Mouse (Mus musculus) limb, embryonic 14.5 days (tissue): ENCODE data around the gene Pcbp2. TPM values are rescaled to one million over a fixed set of nuclear protein-coding genes. Genes with fewer than 3 reads are reported as not detected.

Source experiments
- ATAC-seq: fragments of 200-750 bp; cut with Nextera tagmentation; 2 replicates; pipeline ENCODE4 v1.8.0; 2017; ENCODE audit warnings: low read depth, moderate number of reproducible peaks, moderate TSS enrichment; ENCODE audit not compliant: low FRiP score
- DNase-seq: peaks from one replicate; pipeline ENCODE4 v3.0.0-alpha.2; 2015; ENCODE audit warnings: low spot score
- H3K27ac ChIP-seq: fragments of 300-500 bp; sonication (generic); replicated peaks from 2 replicates; pipeline ENCODE4 v1.5.1; 2014; ENCODE audit warnings: low read depth, mild to moderate bottlenecking, low read length, moderate library complexity, mixed read lengths
- H3K27me3 ChIP-seq: fragments of 300-500 bp; sonication (generic); 2 replicates; pipeline ENCODE4 v1.6.1; 2014; ENCODE audit warnings: low read length, mixed read lengths; ENCODE audit not compliant: control insufficient read depth, insufficient read depth
- H3K36me3 ChIP-seq: fragments of 300-500 bp; sonication (generic); 2 replicates; pipeline ENCODE4 v1.6.1; 2014; ENCODE audit warnings: mild to moderate bottlenecking, low read length, moderate library complexity, mixed read lengths; ENCODE audit not compliant: control insufficient read depth, insufficient read depth
- H3K4me1 ChIP-seq: fragments of 300-500 bp; sonication (generic); 2 replicates; pipeline ENCODE4 v1.6.1; 2014; ENCODE audit warnings: antibody characterized with exemption, low read length, mixed read lengths; ENCODE audit not compliant: control insufficient read depth, insufficient read depth
- H3K4me2 ChIP-seq: fragments of 300-500 bp; sonication (generic); replicated peaks from 2 replicates; pipeline ENCODE4 v1.6.1; 2014; ENCODE audit warnings: low read depth, mild to moderate bottlenecking, low read length, moderate library complexity; ENCODE audit not compliant: severe bottlenecking
- H3K4me3 ChIP-seq: fragments of 300-500 bp; sonication (generic); replicated peaks from 2 replicates; pipeline ENCODE4 v1.5.1; 2014; ENCODE audit warnings: low read length
- H3K9ac ChIP-seq: fragments of 300-500 bp; sonication (generic); 2 replicates; pipeline ENCODE4 v1.6.1; 2014; ENCODE audit warnings: mild to moderate bottlenecking, low read depth, low read length, moderate library complexity; ENCODE audit not compliant: severe bottlenecking
- H3K9me3 ChIP-seq: fragments of 300-500 bp; sonication (generic); 2 replicates; pipeline ENCODE4 v1.6.1; 2016; ENCODE audit warnings: low read length; ENCODE audit not compliant: control insufficient read depth
- POLR2A ChIP-seq: fragments of 200-500 bp; IDR thresholded peaks from 2 replicates; pipeline ENCODE4 v1.8.0; 2012; ENCODE audit warnings: inconsistent platforms, mild to moderate bottlenecking, moderate library complexity, borderline replicate concordance; ENCODE audit not compliant: insufficient read depth, insufficient read length; ENCODE audit errors: extremely low read depth
- WGBS: fragments of 180-500 bp; shearing (Covaris S2); extraction: QIAGEN DNeasy Blood & Tissue Kit; methylation state at CpG from one replicate; pipeline ENCODE4 v1.1.7; 2014; 5-methylcytosine and 5-hydroxymethylcytosine counted together
- polyA plus RNA-seq, 2 experiments: library from polyadenylated mRNA; depleted of rRNA in 1 of 2; stranded (reverse) in 1 of 2; unstranded in 1 of 2; fragments of >200 nt; fragmentation: Nextera tagmentation in 1 of 2; extraction: Ambion mirVana in 1 of 2; gene quantifications; 2 replicates each; pipeline versions ENCODE4 v1.2.1 to v1.2.3; 2012 to 2014

Gene Pcbp2
- polyA plus RNA-seq, 2 experiments, result 324 to 814 TPM

DNA sequence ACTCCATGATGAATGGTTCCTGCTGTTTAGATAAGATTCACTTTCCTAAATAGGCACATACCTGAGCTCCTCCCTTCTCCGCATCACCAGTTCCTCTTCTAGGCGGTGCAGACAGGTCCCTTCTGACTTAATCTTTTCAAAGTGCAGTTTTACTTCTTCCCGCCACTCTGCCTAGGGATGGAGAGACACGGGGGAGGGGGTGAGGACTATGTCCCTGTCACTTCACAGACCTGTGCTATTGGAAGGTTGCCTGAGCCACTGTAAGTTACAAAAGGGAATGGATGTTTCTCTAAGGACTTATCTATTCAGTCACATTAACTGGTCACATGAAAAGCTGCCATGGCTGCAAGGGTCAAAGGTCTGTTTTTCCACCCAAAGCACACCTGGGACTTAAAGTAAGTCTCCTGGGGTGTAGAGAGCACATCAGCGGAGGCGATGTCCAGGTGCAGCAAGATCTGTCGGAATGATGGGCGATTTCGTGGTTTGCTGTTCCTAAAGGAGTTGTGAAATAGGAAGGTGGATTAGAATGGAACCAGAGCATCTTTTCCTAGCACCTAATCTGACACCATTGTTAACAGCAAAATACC lies 32.0 kb downstream of the Pcbp2 start:
- no peaks in the 10 kb centered on the region for H3K27me3 ChIP-seq
- no peak overlapping the region for H3K27ac ChIP-seq
- no peak overlapping the region for H3K9ac ChIP-seq
- 83% methylated on average over 9 of the region's 9 CpGs for WGBS
- no peak for DNase-seq
- no peaks in the 10 kb centered on the region for H3K4me1 ChIP-seq
- peaks cover 83% of the 10 kb centered on the region for H3K36me3 ChIP-seq
- no peak overlapping the region for H3K4me3 ChIP-seq
- no peak for TF ChIP-seq POLR2A
- no peak overlapping the region for H3K4me2 ChIP-seq
- no peaks in the 10 kb centered on the region for H3K9me3 ChIP-seq
- ATAC-seq, result no peak

DNA sequence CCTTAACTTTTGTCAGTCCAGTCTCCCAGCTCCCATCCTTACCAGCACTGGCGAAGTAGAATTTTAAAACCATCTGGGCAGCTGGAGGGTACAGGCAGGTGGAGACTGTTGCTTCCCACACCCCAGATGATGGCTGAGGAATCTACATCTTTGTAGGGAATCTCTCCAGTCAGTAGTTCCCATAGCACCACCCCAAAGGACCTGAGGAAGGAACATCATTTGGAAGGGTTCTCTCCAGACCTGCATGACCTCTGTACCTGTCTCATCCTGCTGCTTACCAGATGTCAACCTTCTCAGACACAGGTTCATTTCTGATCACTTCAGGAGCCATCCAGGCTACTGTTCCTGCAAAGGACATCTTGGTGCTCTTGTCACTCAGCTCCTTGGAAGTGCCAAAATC lies 33.1 kb downstream of the Pcbp2 start, which contains the start of gene Gm10337:
Gm10337 (plus strand) TSS at position 276 of the 400 bp plus-strand sequence.
- Histone ChIP-seq H3K36me3 (peaks cover 74% of the 10 kb centered on the region), H3K27me3 (no peaks in the 10 kb centered on the region), H3K9me3 (no peaks in the 10 kb centered on the region), H3K4me1 (no peaks in the 10 kb centered on the region), H3K4me2 (no peak within 1 kb of the TSS), H3K27ac (no peak within 1 kb of the TSS), H3K4me3 (no peak within 1 kb of the TSS), H3K9ac (no peak within 1 kb of the TSS)
- TF ChIP-seq POLR2A, result no peak
- DNase-seq (no peak), ATAC-seq (no peak)
- WGBS, result 94% methylated on average over 1 of the region's 1 CpGs

DNA sequence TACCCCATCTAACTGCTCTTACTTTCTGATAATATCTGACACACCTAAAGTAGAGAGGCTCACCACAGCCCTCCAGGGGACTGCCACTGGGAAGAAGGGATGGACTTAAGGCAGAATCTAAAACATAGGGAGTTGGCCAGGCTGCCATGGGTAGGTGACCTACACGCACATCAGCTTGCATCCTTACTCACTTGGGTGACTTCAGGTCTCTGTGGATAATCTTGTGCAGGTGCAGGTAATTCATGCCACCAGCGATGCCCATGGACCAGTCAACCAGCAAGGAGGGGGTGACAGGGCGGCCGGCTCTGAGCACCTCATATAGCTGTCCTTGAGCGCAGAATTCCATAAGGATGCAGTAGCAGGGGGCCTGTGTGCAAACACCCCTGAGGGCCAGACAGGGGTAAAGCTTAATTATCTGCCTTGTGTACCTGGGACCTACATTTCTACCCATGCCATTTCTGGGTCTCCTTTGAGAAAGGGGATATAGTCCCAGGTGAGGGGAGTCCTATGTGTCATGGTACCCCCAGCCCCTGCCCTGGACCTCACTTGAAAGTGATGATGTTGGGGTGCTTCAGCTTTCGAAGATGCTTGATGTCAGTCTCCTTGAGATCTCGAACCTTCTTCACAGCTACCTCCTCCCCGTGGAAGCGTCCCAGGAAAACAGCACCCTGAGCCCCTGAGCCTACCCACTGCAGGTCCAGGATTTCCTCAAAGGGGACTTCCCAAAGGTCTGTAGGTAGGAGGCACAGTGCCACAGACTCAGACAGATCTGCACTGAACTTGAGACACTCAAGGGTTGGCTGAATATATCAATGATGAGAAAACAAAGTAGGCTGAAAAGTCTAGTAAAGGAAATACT lies 33.8 kb downstream of the Pcbp2 start:
- Histone ChIP-seq H3K9ac (no peak overlapping the region), H3K4me1 (no peaks in the 10 kb centered on the region), H3K4me2 (no peak overlapping the region), H3K36me3 (peaks cover 73% of the 10 kb centered on the region), H3K27ac (no peak overlapping the region), H3K9me3 (no peaks in the 10 kb centered on the region), H3K4me3 (no peak overlapping the region), H3K27me3 (no peaks in the 10 kb centered on the region)
- WGBS, result 85% methylated on average over 9 of the region's 9 CpGs
- DNase-seq (no peak), ATAC-seq (no peak)
- no peak for TF ChIP-seq POLR2A

DNA sequence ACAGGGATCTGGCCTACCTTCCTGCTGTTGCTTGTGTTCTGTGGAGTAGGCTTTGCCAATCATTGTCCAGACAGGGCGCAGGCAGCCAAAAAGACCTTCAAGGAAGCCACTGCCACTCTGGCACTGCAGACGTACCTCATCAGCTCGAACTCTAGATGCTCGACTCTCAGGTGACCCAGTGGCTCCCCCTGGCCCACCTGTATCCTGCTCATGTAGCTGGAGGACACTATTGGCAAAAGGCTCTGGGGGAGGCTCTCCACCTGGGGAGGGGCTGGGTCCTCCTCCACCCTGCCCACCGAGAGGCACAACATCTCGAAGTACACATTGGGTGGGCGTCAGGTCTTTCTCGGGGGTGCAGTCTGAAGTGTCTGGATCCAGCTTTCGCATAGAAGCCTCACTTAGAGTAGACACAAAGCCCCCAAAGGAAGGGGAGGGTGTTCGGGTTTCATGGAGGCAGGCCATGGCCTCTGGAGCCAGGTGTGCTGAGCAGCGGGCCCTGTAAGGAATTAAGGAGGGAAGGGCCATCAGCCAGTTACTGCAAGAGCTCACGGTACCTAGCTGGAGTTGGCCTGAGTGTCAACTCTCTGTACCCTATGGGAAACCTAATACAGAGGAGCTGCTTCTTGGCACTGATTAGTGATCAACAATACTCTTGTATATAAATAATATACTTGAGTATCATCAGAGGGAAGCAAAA lies 34.9 kb downstream of the Pcbp2 start:
- Histone ChIP-seq H3K27ac (no peak overlapping the region), H3K4me1 (peaks cover 6% of the 10 kb centered on the region; the same call in 1 of the 2 replicates), H3K27me3 (no peaks in the 10 kb centered on the region), H3K9ac (no peak overlapping the region), H3K9me3 (no peaks in the 10 kb centered on the region), H3K4me3 (no peak overlapping the region), H3K4me2 (no peak overlapping the region), H3K36me3 (peaks cover 62% of the 10 kb centered on the region)
- DNase-seq, result no peak
- no peak for TF ChIP-seq POLR2A
- WGBS, result 75% methylated on average over 12 of the region's 12 CpGs
- no peak for ATAC-seq

DNA sequence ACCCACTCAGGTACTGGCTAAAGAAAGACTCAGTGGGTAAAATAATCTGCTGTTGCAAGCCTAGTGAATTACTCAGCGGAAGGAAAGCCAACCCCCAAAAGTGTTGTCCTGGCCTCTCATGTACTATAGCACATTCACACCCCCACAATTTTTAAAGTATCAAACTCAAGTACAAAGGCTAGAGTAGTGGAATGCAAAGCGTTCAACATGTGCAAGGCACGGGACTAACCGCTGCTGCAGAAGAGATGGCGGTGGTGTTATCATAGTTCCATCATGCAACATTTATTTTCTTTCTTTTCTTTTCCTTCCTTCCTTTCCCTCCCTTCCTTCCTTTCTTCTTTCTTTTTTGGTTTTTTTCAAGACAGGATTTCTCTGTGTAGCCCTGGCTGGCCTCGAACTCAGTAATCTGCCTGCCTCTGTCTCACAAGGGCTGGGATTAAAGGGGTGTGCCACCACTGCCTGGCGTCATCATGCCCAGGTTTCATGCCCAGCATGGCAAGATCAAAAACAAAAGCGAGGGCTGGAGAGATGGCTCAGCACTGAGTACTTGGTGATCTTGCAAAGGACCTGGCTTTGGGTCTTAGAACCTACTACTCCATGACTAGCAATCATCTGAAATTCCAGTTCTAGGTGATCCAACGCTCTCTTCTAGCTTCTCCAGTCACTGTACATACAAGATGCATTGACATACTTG lies 35.6 kb downstream of the Pcbp2 start:
- H3K36me3 ChIP-seq, result peaks cover 55% of the 10 kb centered on the region
- no peaks in the 10 kb centered on the region for H3K9me3 ChIP-seq
- H3K4me2 ChIP-seq, result no peak overlapping the region
- H3K27ac ChIP-seq, result no peak overlapping the region
- TF ChIP-seq POLR2A, result no peak
- no peak overlapping the region for H3K9ac ChIP-seq
- no peak for ATAC-seq
- no peaks in the 10 kb centered on the region for H3K27me3 ChIP-seq
- WGBS, result 85% methylated on average over 9 of the region's 9 CpGs
- H3K4me3 ChIP-seq, result no peak overlapping the region
- no peak for DNase-seq
- H3K4me1 ChIP-seq, result peaks cover 8% of the 10 kb centered on the region
